Mouse (Mus musculus) spleen, adult 2 months (tissue): ENCODE results near the gene Tesk1.

Source experiments
- CTCF ChIP-seq: fragments of 200-500 bp; IDR thresholded peaks from 2 replicates; pipeline ENCODE4 v1.5.1; 2011; ENCODE audit warnings: mild to moderate bottlenecking, inconsistent platforms; ENCODE audit not compliant: insufficient read depth, insufficient read length, insufficient replicate concordance; ENCODE audit errors: extremely low read depth
- POLR2A ChIP-seq: fragments of 200-500 bp; IDR thresholded peaks from 2 replicates; pipeline ENCODE4 v1.6.1; 2011; ENCODE audit warnings: low read depth, low read length, inconsistent platforms

DNA sequence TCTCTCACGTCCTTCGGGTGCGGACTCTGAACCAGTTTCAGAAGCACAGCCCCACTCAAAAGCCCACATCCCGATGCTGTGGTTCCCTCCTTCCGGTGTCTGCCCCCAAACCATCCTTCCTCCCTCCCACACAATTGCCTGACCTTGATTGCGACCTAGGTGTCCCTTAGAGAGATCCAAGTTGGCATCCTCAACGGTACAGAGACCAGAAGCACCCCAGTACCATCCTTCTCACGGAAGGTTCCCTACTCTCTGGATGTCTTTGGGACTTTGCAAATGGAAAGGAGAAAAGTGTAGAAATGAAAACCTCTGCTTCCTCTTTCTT, 36.8 kb downstream of the Tesk1 start:
- TF ChIP-seq CTCF (no peak), POLR2A (no peak)
